Mouse (Mus musculus) thymus, postnatal 36 days (tissue): ENCODE results near the gene H2-M10.4.
A peak's percentile ranks its signal among the peaks of the same experiment; 100 is the strongest.
"Not testable (repeated sequence)": the region's sequence is repeated elsewhere in the genome, so short reads cannot be mapped to it uniquely, and the experiment has no call there.

Experiments
- DNase-seq, 2 experiments: peaks; one replicate each; pipeline ENCODE4 v3.0.0; 2022; ENCODE audit warnings: mixed read lengths in 2 of 2

The H2-M10.4 gene

DNA sequence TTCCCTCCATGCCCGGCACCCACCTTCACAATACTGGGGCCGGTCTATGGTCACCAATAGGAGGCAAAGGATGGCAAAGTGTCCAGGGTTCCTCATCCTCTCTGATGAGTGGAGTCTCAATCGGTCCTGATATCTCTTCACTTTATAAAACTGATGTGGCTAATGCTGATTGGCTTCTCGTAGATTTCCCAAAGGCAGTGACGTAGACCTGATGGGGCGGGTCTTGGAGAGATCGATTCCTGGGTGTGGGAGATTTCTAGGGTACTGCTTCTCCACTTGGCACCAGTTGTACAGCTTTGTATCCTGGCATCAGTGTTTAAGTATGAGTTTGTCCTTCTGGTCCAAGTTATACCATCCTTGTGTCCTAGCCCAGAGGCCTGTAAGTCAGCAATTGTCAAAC is at the start of gene H2-M10.4:
TSS of gene H2-M10.4 (minus strand) at position 101 of the 400 bp plus-strand sequence.
- no peak for DNase-seq

- DNase-seq, result no peak
Measured at GRCm38 (mm10) chr17:36503910-36504309, 41.8 kb upstream of the H2-M10.4 start.

DNA sequence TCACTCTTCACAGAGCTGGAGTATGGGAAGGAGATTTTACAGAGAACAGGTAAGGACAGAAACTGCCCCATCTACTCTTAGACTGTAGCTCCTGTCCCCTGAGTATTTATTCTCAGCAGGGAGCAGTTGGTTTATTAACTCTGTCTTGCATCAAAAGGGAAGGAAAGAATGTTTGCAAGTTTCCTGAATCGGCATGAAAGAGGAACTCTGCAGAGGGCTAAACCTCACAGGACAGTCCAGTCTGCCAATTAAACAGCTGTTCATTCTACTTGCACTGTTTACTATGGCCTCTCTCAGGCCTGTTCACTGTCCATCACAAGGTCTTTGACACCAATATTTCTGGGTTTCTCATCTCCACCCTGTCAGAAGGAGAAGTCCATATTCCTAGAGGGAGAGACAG is 38.3 kb upstream of the H2-M10.4 start:
- no peak for DNase-seq

- DNase-seq, result not testable (repeated sequence)
Measured at GRCm38 (mm10) chr17:36488181-36488580, 26.0 kb upstream of the H2-M10.4 start.

DNA sequence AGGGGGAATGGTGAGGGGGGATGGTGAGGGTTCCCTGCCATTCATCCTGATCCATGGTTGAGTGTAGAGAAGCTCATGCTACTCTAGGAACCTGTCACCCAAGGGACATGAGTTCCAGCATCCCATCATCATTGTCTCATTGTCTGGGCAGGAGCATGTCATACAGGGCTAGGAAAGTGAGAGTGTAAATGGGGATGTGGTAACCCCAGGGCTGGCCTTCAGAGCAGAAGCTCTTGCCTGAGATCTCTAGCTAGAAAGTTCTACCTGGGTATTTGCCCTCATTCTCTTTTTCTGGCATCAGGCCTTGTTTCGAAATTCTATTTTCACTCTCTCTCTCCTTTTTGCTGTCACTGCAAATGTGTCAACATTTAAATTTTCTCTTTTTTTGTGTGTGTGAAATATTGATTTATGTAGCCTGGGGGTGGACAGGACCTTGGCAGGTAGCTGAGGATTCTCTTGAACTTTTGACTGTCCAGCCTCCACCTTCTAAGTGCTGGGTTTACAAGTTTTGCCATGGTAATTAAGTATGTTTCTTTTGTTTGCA is 24.6 kb upstream of the H2-M10.4 start:
- no peak for DNase-seq

DNA sequence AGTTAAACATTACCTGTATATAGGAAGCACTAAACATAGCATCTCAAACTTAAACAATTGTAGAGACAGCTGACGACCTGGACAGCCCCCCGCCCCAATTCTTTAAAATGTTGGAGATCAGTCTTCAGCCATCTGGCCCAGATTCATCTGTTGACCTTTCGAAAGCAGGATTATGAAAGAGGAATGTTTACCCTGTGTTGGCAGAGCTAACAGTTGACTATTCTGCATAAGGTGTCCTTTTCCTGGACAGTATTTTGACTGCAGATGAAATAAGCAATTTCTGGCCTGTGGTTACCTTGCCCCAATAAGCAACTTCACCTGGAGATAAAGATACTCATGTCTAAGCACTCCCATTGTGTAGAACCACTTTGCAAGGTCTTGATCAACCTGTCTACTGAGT is 21.7 kb upstream of the H2-M10.4 start:
- no peak for DNase-seq

GRCm38 (mm10) chr17:36456260-36456659 is 5.9 kb downstream of the H2-M10.4 start:
- DNase-seq, result no peak

GRCm38 (mm10) chr17:36431411-36431810 is 30.7 kb downstream of the H2-M10.4 start:
- DNase-seq, result no peak

DNA sequence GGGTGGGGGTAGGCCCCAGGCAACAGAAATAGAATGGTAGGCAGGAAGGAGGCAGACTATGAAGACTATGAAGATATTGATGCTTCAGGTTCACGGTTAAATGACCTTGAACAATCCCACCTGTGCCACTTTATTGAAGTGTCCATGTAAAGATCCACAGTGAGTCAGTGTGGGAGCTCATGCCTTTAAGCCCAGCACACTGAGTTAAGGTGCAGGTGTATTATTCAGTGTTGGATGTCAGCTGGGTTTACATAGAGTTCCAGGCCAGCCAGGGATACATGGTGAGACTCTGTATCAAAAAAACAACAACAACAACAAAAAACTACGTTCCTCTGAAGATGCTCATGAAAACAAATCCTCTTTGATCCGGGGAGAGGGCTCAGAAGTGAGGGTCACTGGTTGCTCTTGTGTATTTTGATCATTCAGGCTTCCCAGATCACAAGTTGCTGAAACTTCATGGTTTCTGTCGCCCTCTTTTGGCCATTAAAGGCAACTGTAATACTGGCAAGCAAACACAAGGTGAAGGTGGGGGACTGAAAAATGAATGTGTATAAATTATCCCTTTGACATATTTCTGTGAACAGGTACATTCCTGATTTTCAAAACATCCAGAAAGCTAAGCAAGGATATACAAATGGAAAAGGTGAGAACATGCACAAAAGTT is 43.9 kb downstream of the H2-M10.4 start:
- peak in 1 of 2 experiments; percentile 6 for DNase-seq

DNA sequence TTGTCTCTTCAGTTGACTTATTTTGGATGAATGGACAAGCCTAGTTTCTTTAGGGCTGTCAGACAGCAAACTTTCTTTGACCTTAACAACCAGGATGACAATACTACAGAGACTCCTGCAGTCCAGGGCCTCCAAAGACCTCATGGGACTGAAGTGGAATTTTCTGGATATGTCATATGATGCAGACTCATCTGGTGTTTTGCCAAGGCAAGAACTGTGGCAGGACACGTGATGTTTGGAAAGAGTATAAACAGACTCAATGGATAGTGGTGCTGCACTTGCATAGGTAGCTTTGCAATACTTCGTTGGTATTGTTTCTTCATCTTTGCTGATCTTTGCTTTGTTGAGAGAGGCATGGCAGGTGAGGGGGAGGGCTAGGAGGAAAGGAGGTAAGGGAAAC is 44.7 kb downstream of the H2-M10.4 start:
- no peak for DNase-seq

DNA sequence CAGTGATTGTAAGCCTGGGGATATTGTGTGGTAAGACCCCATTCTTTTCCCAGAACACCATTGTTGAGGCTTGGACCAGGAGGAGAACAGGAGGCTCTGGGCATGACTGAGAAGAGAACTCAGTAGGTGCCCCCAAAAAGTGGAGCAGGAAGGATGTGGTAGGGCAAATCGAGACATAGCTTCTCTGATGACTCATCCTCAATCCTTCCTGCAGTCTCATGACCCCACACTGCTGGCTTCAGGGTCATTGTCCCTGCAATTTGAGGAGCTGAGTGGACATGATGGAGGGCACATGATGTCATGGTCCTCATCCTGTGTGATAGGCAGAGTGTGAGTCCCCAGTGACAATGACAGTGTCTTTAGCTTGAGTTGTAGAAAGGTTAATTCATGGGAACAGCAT is 46.7 kb downstream of the H2-M10.4 start:
- DNase-seq, result no peak

DNA sequence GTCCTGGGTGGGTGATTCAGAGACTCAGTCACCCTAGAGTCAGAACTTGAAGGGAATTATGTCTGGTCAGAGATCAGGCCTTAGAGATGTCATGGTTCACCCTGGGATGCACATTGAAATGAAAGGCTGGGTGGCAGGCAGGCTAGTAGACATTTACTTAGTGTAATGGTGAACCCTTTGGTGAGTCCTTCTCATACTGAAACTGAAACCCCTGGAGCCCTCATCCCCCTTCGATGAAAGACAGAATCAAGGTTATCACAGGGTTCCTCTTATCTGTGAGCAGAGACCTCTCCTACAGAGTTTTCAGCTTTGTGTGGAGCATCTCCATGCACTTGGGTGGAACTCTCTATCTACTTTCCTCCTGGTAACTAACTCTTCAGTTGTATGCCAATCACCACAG is 47.8 kb downstream of the H2-M10.4 start:
- no peak for DNase-seq
